Mouse (Mus musculus) lung, postnatal 25 days (tissue): ENCODE results near the gene Tmem129.

Source experiments
- DNase-seq: peaks from one replicate; pipeline ENCODE4 v3.0.0; 2022; ENCODE audit warnings: low spot score

Tmem129 gene

GRCm38 (mm10) chr5:33637606-33638350 lies 20.4 kb downstream of the Tmem129 start:
- DNase-seq: no peak

GRCm38 (mm10) chr5:33635361-33635760 lies 22.9 kb downstream of the Tmem129 start:
- no peak for DNase-seq

- no peak for DNase-seq
Observed at GRCm38 (mm10) chr5:33632526-33632925, 25.7 kb downstream of the Tmem129 start.

- DNase-seq: no peak
Observed at GRCm38 (mm10) chr5:33630615-33631014, 27.6 kb downstream of the Tmem129 start.

- peak; percentile 48 for DNase-seq
Observed at GRCm38 (mm10) chr5:33630061-33630460, 28.2 kb downstream of the Tmem129 start.

- DNase-seq: peak; percentile 100
Observed at GRCm38 (mm10) chr5:33629301-33629987, 28.8 kb downstream of the Tmem129 start, which contains the start of the genes Fam53a and Gm9903. Gene Fam53a, minus strand, starts transcription at chr5:33629635. Gene Gm9903, plus strand, starts transcription at chr5:33629925.

- DNase-seq: peak; percentile 22
Observed at GRCm38 (mm10) chr5:33628820-33629300, 29.4 kb downstream of the Tmem129 start.

GRCm38 (mm10) chr5:33627968-33628367 lies 30.2 kb downstream of the Tmem129 start:
- peak; percentile 8 for DNase-seq

GRCm38 (mm10) chr5:33623766-33624165 lies 34.5 kb downstream of the Tmem129 start:
- DNase-seq: no peak

GRCm38 (mm10) chr5:33622671-33623070 lies 35.5 kb downstream of the Tmem129 start:
- DNase-seq: no peak

GRCm38 (mm10) chr5:33614391-33614790 lies 43.8 kb downstream of the Tmem129 start:
- no peak for DNase-seq

- no peak for DNase-seq
Observed at GRCm38 (mm10) chr5:33611795-33612194, 46.4 kb downstream of the Tmem129 start.

GRCm38 (mm10) chr5:33609226-33609625 lies 49.0 kb downstream of the Tmem129 start:
- DNase-seq: no peak

GRCm38 (mm10) chr5:33607434-33607833 lies 50.8 kb downstream of the Tmem129 start:
- no peak for DNase-seq

- no peak for DNase-seq
Observed at GRCm38 (mm10) chr5:33606631-33607030, 51.6 kb downstream of the Tmem129 start.

GRCm38 (mm10) chr5:33605314-33605713 lies 52.9 kb downstream of the Tmem129 start:
- DNase-seq: no peak
